Mouse (Mus musculus) NIH3T3 (cell line): ENCODE measurements around the gene Ldlrad3.

ENCODE experiments used
- DNase-seq: peaks from one replicate; pipeline ENCODE4 v3.0.0-alpha.2; 2012; ENCODE audit warnings: low read depth

Ldlrad3 gene

GRCm38 (mm10) chr2:102116521-102117401, 69.4 kb downstream of the Ldlrad3 start:
- peak; percentile 67 for DNase-seq

DNA sequence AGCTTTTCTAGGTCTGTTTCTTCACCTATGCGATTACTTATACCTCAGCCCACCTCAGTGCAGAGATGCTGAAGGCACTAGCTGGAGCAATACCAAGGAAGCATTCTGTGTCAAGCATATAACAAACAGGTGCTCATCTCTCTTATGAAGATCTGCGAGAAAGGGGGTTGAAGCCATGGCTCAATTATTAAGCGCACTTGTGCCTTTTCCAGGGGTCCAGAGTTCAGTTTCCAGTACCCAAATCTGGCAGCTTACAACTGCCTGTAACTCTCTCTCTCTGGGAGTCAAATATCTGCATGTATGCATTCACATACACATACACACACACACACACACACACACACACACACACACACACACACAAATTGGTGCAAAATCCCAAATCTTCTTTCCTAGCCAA, 72.4 kb downstream of the Ldlrad3 start:
- DNase-seq: no peak

DNA sequence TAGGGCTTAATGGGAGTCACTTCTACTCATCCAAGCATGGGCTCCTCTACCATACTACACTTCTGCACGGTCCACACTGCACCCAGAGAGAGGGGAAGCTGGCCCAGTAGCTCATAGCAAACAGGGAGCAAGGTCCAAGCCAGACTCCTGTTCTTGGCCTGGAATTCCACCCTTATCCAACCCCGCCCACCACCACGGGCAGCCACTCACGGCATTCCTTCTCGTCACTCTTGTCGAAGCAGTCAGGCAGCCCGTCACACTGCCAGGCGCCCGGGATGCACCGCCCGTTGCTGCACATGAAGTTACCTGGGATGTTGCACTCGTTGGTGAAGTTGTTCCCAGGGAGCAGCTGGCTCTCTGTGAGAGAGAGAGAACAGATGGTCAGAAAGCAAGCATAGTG, 72.9 kb downstream of the Ldlrad3 start:
- no peak for DNase-seq

DNA sequence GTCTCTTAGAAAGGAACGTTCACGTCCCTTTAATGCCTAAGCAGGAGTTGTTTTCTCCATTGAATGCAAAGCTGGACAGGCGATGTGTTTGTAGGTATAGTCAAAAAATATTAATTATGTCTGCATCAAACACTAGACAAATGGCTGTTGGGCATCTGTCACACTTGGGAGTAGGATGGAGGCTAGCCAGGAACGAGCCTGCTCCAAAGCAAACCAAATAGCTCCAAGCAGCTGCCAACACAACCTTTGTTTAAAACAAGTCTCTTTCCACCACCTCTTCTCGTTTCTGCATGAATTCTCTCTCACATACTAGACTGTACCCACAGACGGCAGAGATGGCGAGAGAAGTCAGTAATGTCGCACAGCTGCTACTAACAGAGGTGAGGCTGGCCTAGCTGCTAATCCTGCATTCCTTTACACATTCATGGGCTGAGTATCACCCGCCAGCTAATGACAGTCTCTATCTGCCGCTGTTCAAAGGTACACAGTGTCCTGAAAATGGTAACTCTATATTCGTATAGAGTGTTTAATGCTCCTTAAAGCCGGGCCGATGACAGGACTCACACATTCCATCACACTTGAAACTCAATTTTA, 74.2 kb downstream of the Ldlrad3 start:
- no peak for DNase-seq

DNA sequence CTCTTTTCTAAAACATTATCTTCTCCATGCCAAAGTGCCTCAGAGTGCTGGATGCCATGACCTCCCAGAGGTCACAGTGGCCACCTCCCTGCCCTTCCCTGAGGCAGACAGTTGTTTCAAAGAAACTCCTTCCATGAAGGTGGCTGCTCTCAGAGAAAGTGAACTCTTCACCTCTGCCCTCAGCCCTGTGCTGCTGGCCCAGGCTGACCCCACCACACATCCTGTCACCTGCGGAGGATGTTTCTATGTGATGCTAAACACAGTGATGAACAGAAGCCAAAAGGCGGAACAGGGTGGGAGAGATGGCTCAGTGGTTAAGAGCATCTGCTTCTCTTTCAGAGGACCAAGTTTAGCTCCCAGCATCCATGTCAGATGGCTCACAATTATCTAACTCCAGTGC, 75.9 kb downstream of the Ldlrad3 start:
- DNase-seq: no peak

GRCm38 (mm10) chr2:102107280-102107679, 78.9 kb downstream of the Ldlrad3 start:
- peak; percentile 77 for DNase-seq

DNA sequence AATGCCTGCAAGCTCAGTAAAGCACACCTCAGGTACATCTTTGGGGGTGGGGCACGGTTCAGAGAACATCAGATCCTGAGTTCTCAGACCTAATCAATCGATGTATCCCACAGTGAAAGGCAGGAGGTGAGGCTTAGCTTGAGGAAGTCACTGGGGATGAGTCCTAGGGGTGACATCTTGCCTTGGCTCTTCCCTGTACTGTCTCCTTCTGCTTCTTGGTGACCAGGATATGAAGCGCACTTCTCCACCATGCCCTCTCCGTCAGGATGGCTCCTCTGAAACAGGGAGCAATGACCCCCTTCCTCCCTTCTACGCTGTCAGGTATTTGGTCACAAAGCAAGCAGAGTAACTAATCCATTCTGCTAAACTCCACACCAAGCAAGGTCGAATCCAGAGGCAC, 79.5 kb downstream of the Ldlrad3 start:
- DNase-seq: no peak

DNA sequence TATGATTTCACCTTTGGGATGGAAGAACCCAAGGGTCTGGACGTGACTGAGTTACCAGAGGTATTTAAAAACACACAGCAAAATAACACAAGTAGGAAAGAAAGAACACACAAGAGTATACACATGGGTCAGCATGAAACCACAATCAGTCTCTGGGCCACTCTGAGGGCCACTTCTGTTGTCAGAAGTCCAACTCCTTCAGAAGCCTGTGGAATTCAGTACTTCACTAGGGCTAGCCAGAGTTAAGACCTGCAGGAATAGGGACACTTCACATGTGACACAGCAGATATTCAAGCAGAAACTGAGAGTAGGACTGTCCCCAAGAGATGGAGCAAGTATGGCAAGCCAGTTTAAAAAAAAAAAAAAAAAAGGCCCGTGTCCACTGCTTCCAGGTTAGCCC, 80.7 kb downstream of the Ldlrad3 start:
- no peak for DNase-seq

- no peak for DNase-seq
These were observed 82.2 kb downstream of the Ldlrad3 start for GRCm38 (mm10) chr2:102103955-102104354.

DNA sequence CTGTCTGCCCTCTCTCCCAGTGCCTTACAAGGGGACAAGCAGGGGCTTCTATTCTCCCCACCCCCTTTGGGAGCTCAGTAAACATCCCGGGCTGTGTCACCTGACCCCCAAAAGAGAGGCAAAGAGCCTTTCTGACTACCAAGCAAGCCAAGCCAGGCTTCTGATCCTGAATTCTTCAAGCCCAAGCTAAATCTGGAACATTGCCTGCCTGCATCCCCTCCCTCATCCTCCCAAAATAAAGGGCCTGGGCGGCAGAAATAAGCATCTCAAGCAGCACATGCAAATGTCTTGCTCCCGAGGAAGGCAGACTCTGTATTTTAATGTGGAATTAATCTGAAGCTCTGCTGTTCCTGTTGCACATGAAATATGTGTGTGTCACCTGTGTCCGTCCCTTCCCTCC, 85.7 kb downstream of the Ldlrad3 start:
- no peak for DNase-seq

- DNase-seq: no peak
These were observed 86.3 kb downstream of the Ldlrad3 start for GRCm38 (mm10) chr2:102099702-102100450.

DNA sequence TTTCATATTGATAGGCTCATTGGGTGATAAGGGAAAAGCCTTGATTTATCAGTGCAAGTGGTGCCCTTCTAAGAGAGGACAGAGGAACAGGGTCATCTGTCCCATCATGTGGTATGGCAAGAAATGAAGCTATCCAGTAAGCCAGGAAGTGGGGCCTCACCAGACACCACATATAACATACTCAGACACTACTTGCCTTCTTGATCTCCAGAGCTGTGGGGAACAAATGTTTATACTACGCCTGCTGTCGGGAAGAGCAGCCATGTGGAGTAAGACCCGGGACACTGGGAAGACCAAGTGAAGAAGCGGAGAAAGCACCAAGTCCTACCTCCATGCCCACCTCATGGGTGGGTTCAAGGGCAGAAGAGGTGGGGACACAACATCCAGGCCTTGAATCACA, 86.9 kb downstream of the Ldlrad3 start:
- DNase-seq: no peak

DNA sequence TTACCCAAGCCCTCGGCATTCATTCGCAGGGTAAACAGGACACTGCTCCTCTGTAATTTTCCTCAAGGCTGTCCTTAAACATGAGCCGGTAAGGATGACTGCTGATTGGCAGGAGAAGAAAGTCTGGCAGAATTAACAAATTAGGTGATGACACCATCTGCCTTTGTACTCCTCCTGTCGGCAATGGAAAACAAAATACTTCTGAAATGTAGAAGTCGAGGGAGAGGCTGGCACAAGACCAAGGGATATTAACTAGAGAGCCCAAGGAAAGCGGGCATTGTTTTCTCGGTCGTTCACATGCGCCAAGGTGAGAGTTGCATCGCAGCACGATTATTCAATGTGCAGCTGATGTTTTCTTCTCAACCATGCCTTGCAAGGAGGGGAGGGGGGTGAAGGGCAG, 91.4 kb downstream of the Ldlrad3 start:
- no peak for DNase-seq

DNA sequence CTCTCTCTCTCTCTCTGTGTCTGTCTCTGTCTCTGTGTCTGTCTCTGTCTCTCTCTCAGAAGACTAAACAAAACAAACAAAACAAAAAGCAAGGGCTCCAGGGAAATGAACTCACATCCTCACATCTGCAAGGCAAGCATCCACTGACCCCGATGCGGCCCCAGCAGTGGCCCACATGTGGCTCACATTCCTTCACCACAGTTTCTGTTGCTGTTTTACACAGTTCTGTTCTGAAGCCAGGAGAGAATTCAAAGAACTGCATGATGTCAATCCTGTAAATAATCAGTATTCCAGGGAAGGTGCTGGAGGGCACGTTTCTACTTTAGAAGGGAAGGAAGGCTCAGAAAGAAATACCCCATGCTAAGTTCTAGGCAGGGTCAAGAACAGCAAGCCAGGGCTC, 91.9 kb downstream of the Ldlrad3 start:
- no peak for DNase-seq

DNA sequence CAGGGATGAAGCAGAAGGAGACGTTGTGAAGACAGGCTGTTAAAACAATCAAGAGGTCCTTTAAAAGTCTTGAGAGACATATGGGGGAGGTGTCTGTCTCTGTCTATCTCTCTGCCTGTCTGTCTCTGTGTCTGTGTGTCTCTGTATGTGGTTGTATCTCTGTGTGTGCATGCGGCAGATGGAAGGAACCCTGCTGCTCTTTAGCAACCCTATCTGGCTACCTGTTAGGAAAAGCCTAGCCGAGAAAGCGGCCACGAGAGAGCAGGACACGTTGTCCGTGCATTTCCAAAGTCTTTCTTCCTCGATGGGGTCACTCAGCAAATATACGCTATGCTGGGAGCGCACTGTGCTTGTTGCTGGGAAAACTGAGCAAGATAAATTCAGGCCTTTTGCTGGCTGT, 93.6 kb downstream of the Ldlrad3 start:
- DNase-seq: no peak

DNA sequence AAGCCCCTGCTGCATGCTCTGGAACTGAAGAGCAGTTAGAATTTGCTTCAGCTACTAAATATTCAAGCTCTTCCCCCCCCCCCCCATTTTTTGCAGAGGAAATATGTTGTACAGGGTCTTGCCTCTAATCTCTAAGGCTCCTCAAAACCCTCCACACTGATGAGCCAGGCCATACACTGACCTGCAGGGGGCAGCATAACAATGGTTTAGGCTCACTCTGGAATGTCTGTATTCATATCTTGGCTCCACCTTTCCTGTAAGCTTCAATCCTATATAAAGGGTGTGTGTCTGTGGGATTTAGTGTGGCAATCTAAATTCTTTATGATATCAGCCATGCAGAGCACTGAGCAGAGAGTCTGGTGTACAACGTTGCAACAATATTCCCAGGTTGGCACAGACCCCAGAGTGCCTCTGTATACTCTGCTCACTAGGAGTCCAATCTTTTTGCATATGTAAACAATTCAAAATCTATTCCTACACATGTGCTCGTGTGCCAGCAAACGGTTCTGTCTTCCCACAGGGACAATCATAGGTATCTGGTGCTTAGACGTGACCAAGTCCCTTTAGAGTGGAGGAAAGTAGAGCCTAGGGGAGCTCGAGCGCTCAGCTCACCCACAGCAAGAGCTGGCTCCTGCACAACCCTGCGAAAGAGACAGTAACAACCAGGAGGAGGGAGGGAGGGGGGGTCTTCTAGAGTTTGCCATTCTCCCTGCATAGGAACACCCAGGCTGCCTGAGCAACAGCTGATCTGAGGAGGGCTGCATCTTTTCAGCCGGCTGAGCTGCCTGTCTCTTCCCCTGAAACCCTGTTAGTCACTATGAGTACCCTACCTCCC, 94.5 kb downstream of the Ldlrad3 start:
- peak; percentile 89 for DNase-seq

GRCm38 (mm10) chr2:102087787-102088186, 98.4 kb downstream of the Ldlrad3 start:
- no peak for DNase-seq

DNA sequence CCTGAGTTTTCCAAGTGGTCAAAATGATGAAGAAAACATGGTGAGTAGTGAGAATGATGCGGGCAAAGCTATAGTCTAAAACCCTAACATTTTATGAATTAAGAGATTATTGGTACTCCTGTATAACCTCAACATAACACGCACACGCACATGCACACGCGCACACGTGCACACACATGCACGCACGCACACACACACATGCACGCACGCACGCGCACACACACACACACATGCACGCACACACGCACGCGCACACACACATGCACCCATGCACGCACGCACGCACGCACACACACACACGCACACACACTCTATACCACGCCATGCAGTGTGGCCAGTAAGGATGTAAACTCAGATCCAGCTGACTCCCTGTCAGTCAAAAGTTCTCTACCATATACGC, 99.6 kb downstream of the Ldlrad3 start:
- DNase-seq: no peak

- no peak for DNase-seq
These were observed 103.4 kb downstream of the Ldlrad3 start for GRCm38 (mm10) chr2:102082782-102083181.

DNA sequence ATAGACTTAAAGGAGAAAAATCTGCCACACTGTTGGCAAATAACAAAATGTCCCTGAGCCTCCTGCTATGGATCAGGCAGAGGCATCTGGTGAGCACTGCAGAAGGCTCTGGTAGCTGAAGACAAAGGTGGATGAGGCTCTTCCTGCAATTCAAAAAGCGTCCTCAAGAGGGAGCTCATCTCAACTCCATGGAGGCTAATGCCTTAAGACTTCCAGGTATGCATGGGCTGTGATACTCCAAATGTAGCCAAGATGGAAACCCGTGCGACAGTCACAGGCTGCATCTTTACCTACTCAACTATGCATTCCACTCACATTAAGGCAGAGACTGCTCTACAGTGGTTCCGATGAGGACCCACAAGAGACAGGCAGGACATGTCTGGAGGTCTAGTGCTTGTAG, 108.6 kb downstream of the Ldlrad3 start:
- DNase-seq: peak; percentile 79

DNA sequence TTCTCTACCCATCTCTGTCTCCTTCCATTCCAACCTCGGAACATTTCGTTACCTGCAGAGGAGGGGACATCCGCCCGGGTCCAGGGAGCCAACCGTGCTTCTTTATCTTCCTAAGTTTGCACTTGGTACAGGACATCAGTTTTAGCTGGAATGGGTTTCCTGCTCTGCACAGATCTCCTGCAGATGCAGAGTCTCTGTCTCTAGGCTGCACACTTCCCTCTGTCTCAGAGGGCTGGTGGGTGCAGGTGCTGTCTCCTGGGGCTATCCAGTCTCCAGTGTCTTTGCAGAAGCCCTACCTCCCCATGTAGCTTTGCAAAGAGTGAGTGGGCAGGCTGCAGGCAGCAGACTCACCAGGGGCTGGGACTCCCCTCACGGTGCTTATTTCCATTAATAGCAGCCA, 109.9 kb downstream of the Ldlrad3 start:
- DNase-seq: no peak
